Mouse (Mus musculus) liver, embryonic 14.5 days (tissue): ENCODE measurements around the gene B3galnt1.

Experiments
- CTCF ChIP-seq: IDR thresholded peaks from 2 replicates; pipeline ENCODE4 v1.5.1; 2016; ENCODE audit warnings: antibody characterized with exemption, low read depth, control low read depth
- EP300 ChIP-seq: IDR thresholded peaks from 2 replicates; pipeline ENCODE4 v1.6.1; 2016; ENCODE audit warnings: antibody characterized with exemption, low read depth

- no peak for TF ChIP-seq CTCF
- no peak for TF ChIP-seq EP300
Measured at GRCm38 (mm10) chr3:69607909-69608308, 9.1 kb upstream of the B3galnt1 start.
